Mouse (Mus musculus): ENCODE measurements at regions not wholly inside any gene's neighbourhood (a gene's known extent, or its start where the extent isn't known, plus 50 kb on each side); places are given as distances from the start of the nearest gene placed in this dataset.

GRCm38 (mm10) chr16:84100444-84100843, 414.5 kb upstream of the A730009L09Rik start:
- Histone ChIP-seq H3K27me3 (ENCODE audit: insufficient read depth, low read length) (no peaks in the 10 kb centered on the region), H3K27ac (no peak overlapping the region), H3K9me3 (replicated peaks; ENCODE audit: low read length) (no peaks in the 10 kb centered on the region), H3K9ac (ENCODE audit: low read depth, low read length) (no peak overlapping the region), H3K4me3 (replicated peaks; ENCODE audit: low read depth, low read length) (no peak overlapping the region), H3K4me2 (ENCODE audit: low read length) (no peak overlapping the region), H3K36me3 (ENCODE audit: insufficient read depth, low read length) (no peaks in the 10 kb centered on the region), H3K4me1 (replicated peaks; ENCODE audit: insufficient read depth, low read length) (no peaks in the 10 kb centered on the region)
- no peak for DNase-seq (ENCODE audit: low spot score)
- ATAC-seq (replicated peaks; ENCODE audit: low FRiP score, low read depth) = no peak
- no peak for TF ChIP-seq CTCF (IDR thresholded peaks at IDR 0.05; ENCODE audit: low read depth)
- WGBS = 81% methylated on average over 1 of the region's 1 CpGs

DNA sequence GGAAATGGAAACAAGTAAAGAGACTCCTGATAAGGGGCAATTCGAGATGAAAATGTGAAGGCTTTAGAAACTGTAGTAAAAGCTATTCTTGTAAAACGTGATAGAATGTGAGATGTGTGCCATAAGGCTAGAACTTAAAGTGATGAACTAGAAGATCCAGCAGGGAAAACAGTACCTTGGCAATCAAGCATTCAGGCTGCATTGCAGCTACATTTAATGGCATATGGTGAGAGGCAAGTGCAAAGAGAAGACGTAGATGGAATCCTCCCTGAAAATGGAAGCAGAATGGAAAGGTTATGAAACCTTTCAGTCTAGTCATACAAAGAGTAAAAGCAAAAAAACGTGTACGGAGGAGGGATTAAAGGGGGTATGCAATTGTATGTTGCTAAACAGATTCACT, 403.3 kb upstream of the A730009L09Rik start:
- no peak overlapping the region for H3K27ac ChIP-seq
- DNase-seq (ENCODE audit: low spot score) (no peak), ATAC-seq (replicated peaks; ENCODE audit: low FRiP score, low read depth) (no peak)
- no peaks in the 10 kb centered on the region for H3K4me1 ChIP-seq (replicated peaks; ENCODE audit: insufficient read depth, low read length)
- no peak overlapping the region for H3K9ac ChIP-seq (ENCODE audit: low read depth, low read length)
- no peak overlapping the region for H3K4me2 ChIP-seq (ENCODE audit: low read length)
- H3K27me3 ChIP-seq (ENCODE audit: insufficient read depth, low read length) = no peaks in the 10 kb centered on the region
- 78% methylated on average over 5 of the region's 5 CpGs for WGBS
- no peaks in the 10 kb centered on the region for H3K9me3 ChIP-seq (replicated peaks; ENCODE audit: low read length)
- H3K36me3 ChIP-seq (ENCODE audit: insufficient read depth, low read length) = no peaks in the 10 kb centered on the region
- no peak for TF ChIP-seq CTCF (IDR thresholded peaks at IDR 0.05; ENCODE audit: low read depth)
- no peak overlapping the region for H3K4me3 ChIP-seq (replicated peaks; ENCODE audit: low read depth, low read length)

GRCm38 (mm10) chr16:84117556-84117955, 397.4 kb upstream of the A730009L09Rik start:
- Histone ChIP-seq H3K4me1 (replicated peaks; ENCODE audit: insufficient read depth, low read length) (no peaks in the 10 kb centered on the region), H3K9me3 (replicated peaks; ENCODE audit: low read length) (no peaks in the 10 kb centered on the region), H3K4me3 (replicated peaks; ENCODE audit: low read depth, low read length) (no peak overlapping the region), H3K4me2 (ENCODE audit: low read length) (no peak overlapping the region), H3K27me3 (ENCODE audit: insufficient read depth, low read length) (no peaks in the 10 kb centered on the region), H3K9ac (ENCODE audit: low read depth, low read length) (no peak overlapping the region), H3K27ac (no peak overlapping the region), H3K36me3 (ENCODE audit: insufficient read depth, low read length) (no peaks in the 10 kb centered on the region)
- 84% methylated on average over 3 of the region's 3 CpGs for WGBS
- TF ChIP-seq CTCF (IDR thresholded peaks at IDR 0.05; ENCODE audit: low read depth) = no peak
- ATAC-seq (replicated peaks; ENCODE audit: low FRiP score, low read depth) = no peak
- DNase-seq (ENCODE audit: low spot score) = no peak

DNA sequence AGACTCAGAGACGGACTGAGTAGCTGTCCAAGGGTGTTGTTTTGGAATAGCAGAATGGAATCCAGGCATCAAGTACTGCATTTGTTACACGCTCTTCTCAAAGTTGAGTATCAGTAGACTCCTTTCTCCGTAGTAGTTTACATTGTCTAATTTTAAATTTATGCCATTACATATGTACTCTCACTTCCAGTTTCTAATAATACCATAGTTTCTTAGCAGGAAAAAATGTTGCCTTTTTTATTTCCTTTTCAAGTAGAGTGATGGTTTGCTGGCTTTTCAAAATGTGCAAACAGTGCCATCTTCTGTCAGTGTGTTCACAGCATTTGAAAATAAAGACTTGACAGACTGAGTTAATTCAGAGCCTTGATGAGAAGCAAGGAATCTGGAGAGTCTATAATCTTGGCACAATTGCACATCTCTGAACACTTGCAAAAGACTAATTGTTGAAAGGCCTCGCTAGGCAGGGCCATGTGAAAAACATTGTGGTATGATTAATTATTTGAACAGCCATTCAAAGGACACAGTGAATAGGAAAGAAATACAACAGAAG, 379.2 kb upstream of the A730009L09Rik start:
- DNase-seq (ENCODE audit: low spot score) (peak; percentile 55), ATAC-seq (replicated peaks; ENCODE audit: low FRiP score, low read depth) (no peak)
- H3K4me3 ChIP-seq (replicated peaks; ENCODE audit: low read depth, low read length) = no peak overlapping the region
- peak; percentile 69 for TF ChIP-seq CTCF (IDR thresholded peaks at IDR 0.05; ENCODE audit: low read depth)
- WGBS = 62% methylated on average over 4 of the region's 4 CpGs
- no peaks in the 10 kb centered on the region for H3K36me3 ChIP-seq (ENCODE audit: insufficient read depth, low read length)
- no peaks in the 10 kb centered on the region for H3K9me3 ChIP-seq (replicated peaks; ENCODE audit: low read length)
- no peak overlapping the region for H3K27ac ChIP-seq
- no peak overlapping the region for H3K4me2 ChIP-seq (ENCODE audit: low read length)
- H3K27me3 ChIP-seq (ENCODE audit: insufficient read depth, low read length) = no peaks in the 10 kb centered on the region
- H3K4me1 ChIP-seq (replicated peaks; ENCODE audit: insufficient read depth, low read length) = no peaks in the 10 kb centered on the region
- H3K9ac ChIP-seq (ENCODE audit: low read depth, low read length) = no peak overlapping the region

- no peak for TF ChIP-seq CTCF (IDR thresholded peaks at IDR 0.05; ENCODE audit: low read depth)
- no peak overlapping the region for H3K4me3 ChIP-seq (replicated peaks; ENCODE audit: low read depth, low read length)
- H3K36me3 ChIP-seq (ENCODE audit: insufficient read depth, low read length) = no peaks in the 10 kb centered on the region
- H3K4me1 ChIP-seq (replicated peaks; ENCODE audit: insufficient read depth, low read length) = no peaks in the 10 kb centered on the region
- H3K4me2 ChIP-seq (ENCODE audit: low read length) = no peak overlapping the region
- no peaks in the 10 kb centered on the region for H3K27me3 ChIP-seq (ENCODE audit: insufficient read depth, low read length)
- WGBS = 79% methylated on average over 3 of the region's 3 CpGs
- H3K9me3 ChIP-seq (replicated peaks; ENCODE audit: low read length) = no peaks in the 10 kb centered on the region
- no peak overlapping the region for H3K9ac ChIP-seq (ENCODE audit: low read depth, low read length)
- ATAC-seq (replicated peaks; ENCODE audit: low FRiP score, low read depth) (no peak), DNase-seq (ENCODE audit: low spot score) (no peak)
- H3K27ac ChIP-seq = no peak overlapping the region
Observed at GRCm38 (mm10) chr16:84151872-84152271, 363.0 kb upstream of the A730009L09Rik start.

DNA sequence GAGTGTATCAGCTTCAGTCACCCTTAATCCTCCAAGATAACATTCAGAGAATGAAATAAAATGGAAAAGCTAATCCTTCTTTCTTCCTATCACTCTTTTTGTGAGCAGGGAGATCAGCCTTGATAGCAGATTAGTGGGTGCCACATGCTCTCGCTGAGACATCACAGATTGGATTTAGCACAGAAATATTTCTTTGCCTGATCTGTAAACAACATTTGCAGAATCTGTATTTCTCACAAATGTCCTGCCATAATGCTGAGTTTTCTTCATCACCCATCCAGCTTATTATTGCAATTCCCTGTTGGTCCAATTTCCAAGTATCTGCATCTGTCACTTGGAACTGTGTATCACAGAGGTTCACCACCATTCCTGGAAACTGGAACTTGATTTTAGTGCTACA, 342.8 kb upstream of the A730009L09Rik start:
- H3K27ac ChIP-seq = no peak overlapping the region
- H3K9ac ChIP-seq (ENCODE audit: low read depth, low read length) = no peak overlapping the region
- H3K9me3 ChIP-seq (replicated peaks; ENCODE audit: low read length) = no peaks in the 10 kb centered on the region
- H3K36me3 ChIP-seq (ENCODE audit: insufficient read depth, low read length) = no peaks in the 10 kb centered on the region
- ATAC-seq (replicated peaks; ENCODE audit: low FRiP score, low read depth) = no peak
- H3K4me1 ChIP-seq (replicated peaks; ENCODE audit: insufficient read depth, low read length) = no peaks in the 10 kb centered on the region
- H3K27me3 ChIP-seq (ENCODE audit: insufficient read depth, low read length) = no peaks in the 10 kb centered on the region
- WGBS = 82% methylated on average over 1 of the region's 1 CpGs
- no peak for TF ChIP-seq CTCF (IDR thresholded peaks at IDR 0.05; ENCODE audit: low read depth)
- H3K4me3 ChIP-seq (replicated peaks; ENCODE audit: low read depth, low read length) = no peak overlapping the region
- DNase-seq (ENCODE audit: low spot score) = no peak
- no peak overlapping the region for H3K4me2 ChIP-seq (ENCODE audit: low read length)

Data from kidney, postnatal 0 days (tissue).